Comparison of ENCODE assay signal across 8 mouse cellular contexts in the genomic region with DNA sequence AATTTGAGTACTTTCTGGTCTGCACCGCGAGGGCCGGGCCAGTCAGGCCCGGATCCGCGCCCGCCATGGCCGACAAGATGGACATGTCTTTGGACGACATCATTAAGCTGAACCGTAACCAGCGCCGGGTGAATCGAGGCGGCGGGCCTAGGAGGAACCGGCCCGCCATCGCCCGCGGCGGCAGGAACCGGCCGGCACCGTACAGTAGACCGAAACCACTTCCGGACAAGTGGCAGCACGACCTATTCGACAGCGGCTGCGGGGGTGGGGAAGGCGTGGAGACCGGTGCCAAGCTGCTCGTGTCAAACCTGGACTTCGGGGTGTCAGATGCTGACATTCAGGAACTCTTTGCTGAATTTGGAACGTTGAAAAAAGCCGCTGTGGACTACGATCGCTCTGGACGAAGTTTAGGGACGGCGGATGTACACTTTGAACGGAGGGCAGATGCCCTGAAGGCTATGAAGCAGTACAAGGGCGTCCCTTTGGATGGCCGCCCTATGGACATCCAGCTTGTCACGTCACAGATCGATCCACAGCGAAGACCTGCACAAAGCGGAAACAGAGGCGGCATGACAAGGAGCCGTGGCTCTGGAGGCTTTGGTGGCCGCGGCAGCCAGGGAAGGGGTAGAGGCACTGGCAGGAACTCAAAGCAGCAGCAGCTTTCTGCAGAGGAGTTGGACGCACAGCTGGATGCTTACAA. TPM values are rescaled to one million over a fixed set of nuclear protein-coding genes. Genes with fewer than 3 reads are reported as not detected.
DNase-seq lines count a peak whose midpoint lies in the region; ATAC-seq and TF ChIP-seq lines count a peak whose summit lies in the region.

No protein-coding gene starts in this region.

- no peaks in the 10 kb centered on the region for H3K36me3 ChIP-seq in embryonic facial prominence, embryonic 11.5 days (replicated peaks; ENCODE audit: control insufficient read depth, insufficient read depth, low read depth, low read length)
- H3K36me3 ChIP-seq in heart, adult 2 months (ENCODE audit: control insufficient read depth, insufficient read depth, low read length) = no peaks in the 10 kb centered on the region
- no peaks in the 10 kb centered on the region for H3K36me3 ChIP-seq in liver, embryonic 13.5 days
- no peaks in the 10 kb centered on the region for H3K36me3 ChIP-seq in splenic B cell, adult 2 months (ENCODE audit: control insufficient read depth, insufficient read depth, low read length, poor library complexity, severe bottlenecking)

- peak; percentile 97 for DNase-seq in 3134 (ENCODE audit: extremely low read depth, insufficient read length, low spot score)
- peak; percentile 77 to 95 for DNase-seq in adrenal gland, adult (ENCODE audit: inconsistent age in 2 of 2, low spot score in 1 of 2)
- peak; percentile 69 for DNase-seq in embryonic facial prominence, embryonic 11.5 days (ENCODE audit: low spot score)
- peak; percentile 74 to 77 for DNase-seq in heart, adult 2 months
- peak; percentile 63 for DNase-seq in kidney, postnatal 10 days
- DNase-seq in liver, embryonic 13.5 days = peak; percentile 56
- DNase-seq in natural killer cell, adult 2 months (ENCODE audit: low spot score in 2 of 2) = peak; percentile 78 to 81
- peak; percentile 83 for DNase-seq in splenic B cell, adult 2 months (ENCODE audit: low read depth, low spot score)

- peak overlapping the region; percentile 77 for H3K9ac ChIP-seq in embryonic facial prominence, embryonic 11.5 days (replicated peaks; ENCODE audit: low read length)
- H3K9ac ChIP-seq in heart, adult 2 months (ENCODE audit: low read depth, low read length) = peak overlapping the region; percentile 70
- H3K9ac ChIP-seq in liver, embryonic 13.5 days = peak overlapping the region; percentile 73

- peak overlapping the region; percentile 85 for H3K4me2 ChIP-seq in embryonic facial prominence, embryonic 11.5 days (ENCODE audit: low read depth, low read length)
- peak overlapping the region; percentile 94 for H3K4me2 ChIP-seq in liver, embryonic 13.5 days

- peak; percentile 47 for ATAC-seq in embryonic facial prominence, embryonic 11.5 days (replicated peaks; ENCODE audit: insufficient number of reproducible peaks, low FRiP score, low TSS enrichment, low read depth)
- ATAC-seq in liver, embryonic 13.5 days (ENCODE audit: low read depth) = peak; percentile 32

- no peak; the same call in 1 of the 2 replicates for TF ChIP-seq EP300 in heart, adult 2 months (IDR thresholded peaks at IDR 0.05; ENCODE audit: insufficient read depth, low read depth, low read length)

- H3K27me3 ChIP-seq in embryonic facial prominence, embryonic 11.5 days (ENCODE audit: control insufficient read depth, insufficient read depth, low read length) = no peaks in the 10 kb centered on the region
- no peaks in the 10 kb centered on the region for H3K27me3 ChIP-seq in heart, adult 2 months (ENCODE audit: control insufficient read depth, insufficient read depth, low read length)
- no peaks in the 10 kb centered on the region for H3K27me3 ChIP-seq in liver, embryonic 13.5 days
- no peaks in the 10 kb centered on the region for H3K27me3 ChIP-seq in splenic B cell, adult 2 months (ENCODE audit: control insufficient read depth, insufficient read depth, low read length, poor library complexity, severe bottlenecking)

- no peaks in the 10 kb centered on the region for H3K79me2 ChIP-seq in heart, adult 2 months (replicated peaks; ENCODE audit: control insufficient read depth, insufficient read depth, low read length)

- H3K4me3 ChIP-seq in embryonic facial prominence, embryonic 11.5 days (ENCODE audit: low read depth, low read length) = peak overlapping the region; percentile 55
- H3K4me3 ChIP-seq in heart, adult 2 months = peak overlapping the region; percentile 66
- peak overlapping the region; percentile 68 for H3K4me3 ChIP-seq in liver, embryonic 13.5 days (replicated peaks)

- H3K27ac ChIP-seq in embryonic facial prominence, embryonic 11.5 days (replicated peaks; ENCODE audit: low read depth, low read length) = peak overlapping the region; percentile 81
- H3K27ac ChIP-seq in heart, adult 2 months = peak overlapping the region; percentile 88
- peak overlapping the region; percentile 83 for H3K27ac ChIP-seq in liver, embryonic 13.5 days

- H3K9me3 ChIP-seq in embryonic facial prominence, embryonic 11.5 days (replicated peaks; ENCODE audit: control insufficient read depth, low read length) = no peaks in the 10 kb centered on the region
- no peaks in the 10 kb centered on the region for H3K9me3 ChIP-seq in liver, embryonic 13.5 days (replicated peaks)

- no peak for TF ChIP-seq CTCF in heart, adult 2 months (IDR thresholded peaks at IDR 0.05)

- peak; percentile 48 for TF ChIP-seq POLR2A in heart, adult 2 months (IDR thresholded peaks at IDR 0.05; ENCODE audit: insufficient read depth, low read depth, low read length)

- intact Hi-C loops in heart, adult 2 months (cut with DNase I) = loop anchor here (1.0 to 10.0 kb wide), 3 partner anchors 63 to 465 kb away; no protein-coding TSS in a partner anchor

- H3K4me1 ChIP-seq in embryonic facial prominence, embryonic 11.5 days (ENCODE audit: control insufficient read depth, insufficient read depth, low read length) = no peaks in the 10 kb centered on the region
- no peaks in the 10 kb centered on the region for H3K4me1 ChIP-seq in heart, adult 2 months (ENCODE audit: control insufficient read depth, insufficient read depth, low read length)
- H3K4me1 ChIP-seq in liver, embryonic 13.5 days (replicated peaks) = peaks cover 24% of the 10 kb centered on the region

- WGBS in embryonic facial prominence, embryonic 11.5 days = under 1% methylated on average over 53 of the region's 53 CpGs
- WGBS in heart, adult 2 months = 1% methylated on average over 53 of the region's 53 CpGs
- under 1% methylated on average over 53 of the region's 53 CpGs for WGBS in liver, embryonic 13.5 days (ENCODE audit: insufficient replicate concordance)

RNA-seq across cellular contexts. Expression of a gene that starts 0.5 kb away (rescaled TPM):
- 10.7 and 12.3 TPM in 2 replicates for polyA plus RNA-seq in embryonic facial prominence, embryonic 11.5 days (2014; fragmentation: Nextera tagmentation; extraction: Ambion mirVana)
- total RNA-seq in heart, adult 2 months (2021) = 1 to 10 TPM; 1.6 to 2.2 TPM
- 2.5 TPM in 2 replicates for polyA plus RNA-seq in heart, adult 2 months (2012; rRNA removed)
- polyA plus RNA-seq in liver, embryonic 13.5 days (2015; fragmentation: Nextera tagmentation; extraction: Ambion mirVana) = 3.5 and 3.7 TPM in 2 replicates

RNA-seq across cellular contexts. Expression of a gene that starts 31.4 kb away (rescaled TPM):
- polyA plus RNA-seq in embryonic facial prominence, embryonic 11.5 days (2014; fragmentation: Nextera tagmentation; extraction: Ambion mirVana) = not detected in 2 replicates
- not detected for total RNA-seq in heart, adult 2 months (2021)
- 0.16 TPM in 1 of 2 replicates, not detected in the other for polyA plus RNA-seq in heart, adult 2 months (2012; rRNA removed)
- not detected in 2 replicates for polyA plus RNA-seq in liver, embryonic 13.5 days (2015; fragmentation: Nextera tagmentation; extraction: Ambion mirVana)

RNA-seq across cellular contexts. Expression of a gene that starts 55.3 kb away (rescaled TPM):
- polyA plus RNA-seq in embryonic facial prominence, embryonic 11.5 days (2014; fragmentation: Nextera tagmentation; extraction: Ambion mirVana) = not detected in 2 replicates
- total RNA-seq in heart, adult 2 months (2021) = under 1 TPM; 0.21 to 0.36 TPM
- polyA plus RNA-seq in heart, adult 2 months (2012; rRNA removed) = 0.29 and 0.88 TPM in 2 replicates
- 0.37 and 0.46 TPM in 2 replicates for polyA plus RNA-seq in liver, embryonic 13.5 days (2015; fragmentation: Nextera tagmentation; extraction: Ambion mirVana)

Comparison
In these comparisons a context has a peak if more than half of its experiments do, and no peak if none do; other contexts are left out.
1. Peak in every context shown above with its lines: DNase-seq, ATAC-seq, H3K4me3 ChIP-seq and H3K27ac ChIP-seq.